Mouse (Mus musculus): ENCODE measurements around the gene A230050P20Rik. TPM values are rescaled to one million over a fixed set of nuclear protein-coding genes. Genes with fewer than 3 reads are reported as not detected.
A peak's percentile ranks its signal among the peaks of the same experiment; 100 is the strongest.
"Not testable (repeated sequence)": the region's sequence is repeated elsewhere in the genome, so short reads cannot be mapped to it uniquely, and the experiment has no call there.

A230050P20Rik gene
- total and polyA plus RNA-seq, 3 experiments = 63.7 to 199 (median 190) TPM

DNA sequence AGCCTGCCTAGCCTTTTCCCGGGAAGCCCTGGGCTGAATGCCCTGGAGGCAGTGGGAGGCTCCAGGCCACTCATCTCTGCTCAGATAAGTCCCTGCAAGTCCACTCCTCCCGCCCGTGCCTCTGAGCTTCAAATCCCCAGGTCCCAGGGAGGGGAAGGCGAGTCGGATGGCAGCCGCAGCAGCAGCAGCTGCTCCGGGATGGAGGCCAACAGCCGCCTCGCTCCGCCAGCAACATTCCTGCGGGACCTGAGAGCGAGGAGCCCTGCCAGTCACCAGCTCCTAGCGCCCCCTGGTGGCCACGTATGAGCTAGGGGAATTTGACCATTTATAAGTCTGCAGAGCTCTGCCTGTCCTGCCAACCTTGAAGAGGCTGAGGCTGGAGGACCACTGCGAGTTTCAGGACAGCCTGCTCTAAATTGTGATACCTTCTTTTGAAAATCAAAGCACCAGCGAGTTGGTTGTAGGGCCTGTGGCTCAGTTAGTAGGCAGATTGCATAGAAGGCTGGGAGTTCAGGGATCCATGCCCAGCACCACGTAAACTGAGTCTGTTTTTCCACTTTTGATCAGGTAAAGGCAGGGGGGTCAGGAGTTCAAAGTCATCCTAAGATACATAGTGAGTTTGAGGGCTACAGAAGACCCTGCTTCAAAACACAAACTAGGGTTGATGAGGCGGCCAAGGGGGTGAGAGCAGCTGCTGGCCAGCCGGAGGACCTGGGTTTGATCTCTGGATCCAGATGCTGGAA lies 37.4 kb upstream of the A230050P20Rik start (continued):
- TF ChIP-seq ZC3H11A (IDR thresholded peaks at IDR 0.05; ENCODE audit: low read depth, low read length) = peak; percentile 93
- no peak for TF ChIP-seq KAT2A (conservative IDR thresholded peaks at IDR 0.05; ENCODE audit: low read depth, low read length)

DNA sequence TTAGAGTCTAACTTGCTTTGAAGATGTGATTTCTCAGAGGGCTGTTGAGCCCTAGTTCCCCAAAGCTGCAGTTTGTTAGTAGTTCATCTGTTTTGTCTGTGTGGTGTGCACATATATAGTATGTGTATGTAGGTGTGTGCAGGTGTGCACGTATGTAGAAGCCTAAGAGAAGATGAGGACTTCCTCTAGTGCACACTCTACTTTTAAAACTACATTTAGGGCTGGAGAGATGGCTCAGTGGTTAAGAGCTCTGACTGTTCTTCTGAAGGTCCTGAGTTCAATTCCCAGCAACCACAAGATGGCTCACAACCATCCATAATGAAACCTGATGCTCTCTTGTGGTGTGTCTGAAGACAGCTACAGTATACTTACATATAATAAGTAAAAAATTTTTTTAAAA lies 33.6 kb upstream of the A230050P20Rik start:
- H3K4me1 ChIP-seq (ENCODE audit: control insufficient read depth in 1 of 2, insufficient read depth in 2 of 2, low read length in 2 of 2) = no peaks in the 10 kb centered on the region
- H3K36me3 ChIP-seq (ENCODE audit: control insufficient read depth in 1 of 2, insufficient read depth in 2 of 2, low read length in 2 of 2) = no peaks in the 10 kb centered on the region
- no peak for TF ChIP-seq KAT2A (conservative IDR thresholded peaks at IDR 0.05; ENCODE audit: low read depth, low read length)
- TF ChIP-seq TCF12 (IDR thresholded peaks at IDR 0.05; ENCODE audit: low read depth, low read length) = no peak
- peak; percentile 67 for TF ChIP-seq TBP (IDR thresholded peaks at IDR 0.05; ENCODE audit: low read depth, low read length)
- H3K79me2 ChIP-seq (ENCODE audit: control insufficient read depth, insufficient read depth, low read length, poor library complexity) = no peaks in the 10 kb centered on the region
- H3K4me3 ChIP-seq (ENCODE audit: control insufficient read depth in 1 of 2, insufficient read depth in 1 of 2, low read depth in 2 of 2, low read length in 2 of 2) = no peak overlapping the region
- H3K9ac ChIP-seq (ENCODE audit: control insufficient read depth, low read depth, low read length, poor library complexity, severe bottlenecking) = no peak overlapping the region
- DNase-seq (ENCODE audit: low read depth, low spot score) = no peak
- no peak overlapping the region for H3K27ac ChIP-seq (ENCODE audit: control insufficient read depth, low read depth, low read length)
- H3K9me3 ChIP-seq (replicated peaks; ENCODE audit: insufficient read depth, low read length) = no peaks in the 10 kb centered on the region
- H3K27me3 ChIP-seq (ENCODE audit: control insufficient read depth in 1 of 2, insufficient read depth in 2 of 2, low read length in 2 of 2) = peaks cover 25 to 27% of the 10 kb centered on the region in 2 experiments

DNA sequence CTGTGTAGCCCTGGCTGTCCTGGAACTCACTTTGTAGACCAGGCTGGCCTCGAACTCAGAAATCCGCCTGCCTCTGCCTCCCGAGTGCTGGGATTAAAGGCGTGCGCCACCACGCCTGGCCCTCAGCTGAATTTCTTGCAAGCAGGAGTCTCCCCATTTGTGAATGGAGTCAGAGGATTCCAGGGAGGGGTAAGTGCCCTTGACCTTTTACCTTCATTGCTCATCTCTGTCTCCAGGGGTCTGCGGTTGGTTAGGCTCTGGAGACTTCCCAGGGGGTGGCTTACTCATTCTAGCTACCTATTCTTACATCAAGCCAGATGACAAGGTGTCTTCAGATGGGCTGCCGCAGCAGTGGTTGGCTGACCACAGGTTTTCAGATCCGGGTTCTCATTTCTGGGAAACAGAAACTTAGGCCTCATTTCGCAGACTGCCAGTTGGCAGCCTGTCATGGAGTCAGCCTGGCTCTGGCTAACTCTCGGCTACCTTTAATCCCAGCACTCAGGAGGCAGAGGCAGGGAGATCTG lies 32.9 kb upstream of the A230050P20Rik start:
- not testable (repeated sequence) for H3K79me2 ChIP-seq (ENCODE audit: control insufficient read depth, insufficient read depth, low read length, poor library complexity); H3K9me3 ChIP-seq (replicated peaks; ENCODE audit: insufficient read depth, low read length); H3K36me3 ChIP-seq (ENCODE audit: control insufficient read depth in 1 of 2, insufficient read depth in 2 of 2, low read length in 2 of 2); H3K4me3 ChIP-seq (ENCODE audit: control insufficient read depth in 1 of 2, insufficient read depth in 1 of 2, low read depth in 2 of 2, low read length in 2 of 2); H3K27ac ChIP-seq (ENCODE audit: control insufficient read depth, low read depth, low read length); H3K4me1 ChIP-seq (ENCODE audit: control insufficient read depth in 1 of 2, insufficient read depth in 2 of 2, low read length in 2 of 2); DNase-seq (ENCODE audit: low read depth, low spot score); H3K9ac ChIP-seq (ENCODE audit: control insufficient read depth, low read depth, low read length, poor library complexity, severe bottlenecking)
- peaks cover 20 to 24% of the 10 kb centered on the region in 2 experiments for H3K27me3 ChIP-seq (ENCODE audit: control insufficient read depth in 1 of 2, insufficient read depth in 2 of 2, low read length in 2 of 2)

DNA sequence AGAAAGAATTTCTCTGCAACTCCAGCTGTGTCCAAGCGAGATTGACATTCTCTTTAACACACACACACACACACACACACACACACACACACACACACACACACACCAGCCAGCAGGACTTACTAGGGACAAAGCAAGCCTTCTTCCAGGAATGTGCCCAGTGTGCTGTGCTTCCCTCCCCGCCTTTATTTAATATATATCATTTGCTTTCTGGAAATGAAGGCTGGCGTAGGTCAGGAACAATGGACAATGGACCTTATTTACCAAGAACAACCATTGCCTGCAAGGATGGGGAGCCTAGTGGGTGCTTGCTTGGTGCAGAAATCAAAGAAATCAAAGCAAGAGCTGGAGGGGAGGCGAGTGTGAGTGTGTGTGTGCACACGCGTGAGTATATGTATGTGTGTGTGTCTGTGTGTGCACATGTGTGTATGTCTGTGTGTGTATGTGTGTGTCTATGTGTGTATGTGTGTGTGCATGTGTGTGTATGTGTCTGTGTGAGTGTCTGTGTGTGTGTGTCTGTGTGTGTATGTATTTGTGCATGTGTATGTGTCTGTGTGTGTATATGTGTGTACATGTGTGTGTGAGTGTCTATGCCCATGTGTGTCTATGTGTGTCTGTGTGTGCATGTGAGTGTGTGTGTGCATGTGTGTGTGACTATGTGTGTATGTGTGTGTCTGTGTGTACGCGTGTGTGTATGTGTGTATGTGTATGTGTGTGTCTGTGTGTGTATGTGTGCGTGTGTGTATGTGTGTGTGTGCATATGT lies 31.1 kb upstream of the A230050P20Rik start:
- H3K4me1 ChIP-seq (ENCODE audit: control insufficient read depth in 1 of 2, insufficient read depth in 2 of 2, low read length in 2 of 2) = peaks cover 0 to 6% of the 10 kb centered on the region in 2 experiments; a peak in 2 of 4 replicates
- no peak overlapping the region for H3K27ac ChIP-seq (ENCODE audit: control insufficient read depth, low read depth, low read length)
- H3K4me3 ChIP-seq (ENCODE audit: control insufficient read depth in 1 of 2, insufficient read depth in 1 of 2, low read depth in 2 of 2, low read length in 2 of 2) = no peak overlapping the region
- H3K9ac ChIP-seq (ENCODE audit: control insufficient read depth, low read depth, low read length, poor library complexity, severe bottlenecking) = no peak overlapping the region
- no peaks in the 10 kb centered on the region for H3K9me3 ChIP-seq (replicated peaks; ENCODE audit: insufficient read depth, low read length)
- DNase-seq (ENCODE audit: low read depth, low spot score) = no peak
- no peaks in the 10 kb centered on the region for H3K79me2 ChIP-seq (ENCODE audit: control insufficient read depth, insufficient read depth, low read length, poor library complexity)
- TF ChIP-seq CHD1 (IDR thresholded peaks at IDR 0.05; ENCODE audit: low read depth, low read length) = no peak
- TF ChIP-seq ZMIZ1 (IDR thresholded peaks at IDR 0.05; ENCODE audit: low read depth, low read length) = no peak
- TF ChIP-seq CTCF (IDR thresholded peaks at IDR 0.05 in 2 of 3, conservative IDR thresholded peaks at IDR 0.05 in 1 of 3; ENCODE audit: control insufficient read depth in 1 of 3, insufficient read depth in 1 of 3, low read depth in 2 of 3, low read length in 3 of 3, poor library complexity in 1 of 3, severe bottlenecking in 1 of 3) = no peak
- TF ChIP-seq RCOR1 (IDR thresholded peaks at IDR 0.05; ENCODE audit: low read depth, low read length) = no peak
- peak; percentile 95; the same call in 1 of the 2 replicates for TF ChIP-seq POLR2AphosphoS5 (IDR thresholded peaks at IDR 0.05; ENCODE audit: borderline replicate concordance, low read depth, low read length)
- TF ChIP-seq SIN3A (IDR thresholded peaks at IDR 0.05; ENCODE audit: low read length) = no peak
- no peak for TF ChIP-seq NELFE (IDR thresholded peaks at IDR 0.05; ENCODE audit: low read depth, low read length)
- 0 out of 4 replicates have a peak, but pooled peaks cover 0 to under 1% of the 10 kb centered on the region in 2 experiments for H3K36me3 ChIP-seq (ENCODE audit: control insufficient read depth in 1 of 2, insufficient read depth in 2 of 2, low read length in 2 of 2)
- peaks cover 19 to 22% of the 10 kb centered on the region in 2 experiments for H3K27me3 ChIP-seq (ENCODE audit: control insufficient read depth in 1 of 2, insufficient read depth in 2 of 2, low read length in 2 of 2)
